Mouse (Mus musculus): ENCODE results near the gene Rin2.

- no peak for TF ChIP-seq CTCF (IDR thresholded peaks at IDR 0.05; ENCODE audit: control insufficient read depth, insufficient read depth, low read length)
- no peak for TF ChIP-seq POLR2A (IDR thresholded peaks at IDR 0.05; ENCODE audit: borderline replicate concordance, control insufficient read depth, low read depth, low read length)
These were observed 163.7 kb downstream of the Rin2 start for GRCm38 (mm10) chr2:145838675-145839074.
